Mouse (Mus musculus) heart, adult 2 months (tissue): ENCODE measurements around the gene Mrps18b. TPM values are rescaled to one million over a fixed set of nuclear protein-coding genes. Genes with fewer than 3 reads are reported as not detected.

ENCODE experiments used
- DNase-seq, 2 experiments: peaks; one replicate each; pipeline ENCODE4 v3.0.0; 2021
- H3K27ac ChIP-seq: fragments of 200-600 bp; 2 replicates; pipeline ENCODE4 v1.8.1; 2022
- H3K27me3 ChIP-seq: fragments of 200-500 bp; 2 replicates; pipeline ENCODE4 v1.6.1; 2012; ENCODE audit warnings: mild to moderate bottlenecking, low read length, inconsistent platforms, mixed read lengths; ENCODE audit not compliant: control insufficient read depth, insufficient read depth
- H3K36me3 ChIP-seq: fragments of 200-500 bp; 2 replicates; pipeline ENCODE4 v1.6.1; 2012; ENCODE audit warnings: low read length, inconsistent platforms; ENCODE audit not compliant: control insufficient read depth, insufficient read depth
- H3K4me1 ChIP-seq: fragments of 200-500 bp; 2 replicates; pipeline ENCODE4 v1.6.1; 2011; ENCODE audit warnings: low read length; ENCODE audit not compliant: control insufficient read depth, insufficient read depth
- H3K4me3 ChIP-seq: fragments of 200-600 bp; 2 replicates; pipeline ENCODE4 v1.8.1; 2022
- H3K79me2 ChIP-seq: fragments of 200-500 bp; replicated peaks from 2 replicates; pipeline ENCODE4 v1.6.1; 2012; ENCODE audit warnings: mild to moderate bottlenecking, inconsistent platforms, low read length, moderate library complexity, mixed read lengths; ENCODE audit not compliant: control insufficient read depth, insufficient read depth
- H3K9ac ChIP-seq: fragments of 200-500 bp; 2 replicates; pipeline ENCODE4 v1.6.1; 2012; ENCODE audit warnings: low read depth, mild to moderate bottlenecking, control low read depth, inconsistent platforms, low read length, mixed read lengths
- CTCF ChIP-seq: fragments of 200-600 bp; IDR thresholded peaks from 2 replicates; pipeline ENCODE4 v1.8.1; 2022; ENCODE audit warnings: antibody characterized with exemption, mild to moderate bottlenecking, moderate library complexity
- EP300 ChIP-seq: fragments of 200-500 bp; IDR thresholded peaks from 2 replicates; pipeline ENCODE4 v1.6.1; 2011; ENCODE audit warnings: low read depth, low read length, control low read depth; ENCODE audit not compliant: insufficient read depth
- POLR2A ChIP-seq: fragments of 200-500 bp; IDR thresholded peaks from 2 replicates; pipeline ENCODE4 v1.6.1; 2011; ENCODE audit warnings: mild to moderate bottlenecking, low read depth, low read length, control low read depth; ENCODE audit not compliant: insufficient read depth
- WGBS: fragments of 180-500 bp; shearing (Covaris S2); methylation state at CpG from one replicate; pipeline ENCODE4 v1.1.7; 2018; 5-methylcytosine and 5-hydroxymethylcytosine counted together
- intact Hi-C: fragments of 180-260 bp; cut with DNase I; formaldehyde crosslinking; loops from one replicate; pipeline ENCODE4 v1.15.1; 2025
- polyA plus RNA-seq: library from polyadenylated mRNA; depleted of rRNA; stranded (reverse); fragments of >200 nt; gene quantifications from 2 replicates; pipeline ENCODE4 v1.2.3, GENCODE M21; 2012
- total RNA-seq, 2 experiments: library from RNA; stranded (reverse); gene quantifications; 2 replicates each; pipeline ENCODE4 v1.2.3; 2021

The Mrps18b gene
- total and polyA plus RNA-seq, 3 experiments: 50.9 to 76.0 (median 56.2) TPM

DNA sequence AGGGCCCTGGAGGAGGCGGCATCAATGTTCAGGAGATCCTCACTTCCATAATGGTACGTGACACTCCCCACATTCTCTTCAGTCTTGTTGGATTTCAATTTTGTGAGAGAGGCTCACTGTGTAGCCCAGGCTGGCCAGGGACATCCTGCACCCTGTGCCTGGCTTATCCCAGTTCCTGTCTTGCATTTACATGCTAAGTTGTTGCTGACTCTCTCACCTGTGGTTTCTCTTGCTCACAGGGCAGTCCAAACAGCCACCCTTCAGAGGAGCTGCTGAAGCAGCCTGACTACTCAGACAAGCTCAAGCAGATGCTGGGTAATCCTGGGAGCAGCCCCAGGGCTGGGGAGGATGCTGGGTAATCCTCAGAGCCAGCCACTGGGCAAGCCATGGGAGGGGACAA is 13.3 kb upstream of the Mrps18b start:
- no peaks in the 10 kb centered on the region; the same call in 1 of the 2 replicates for H3K36me3 ChIP-seq
- WGBS: 96% methylated on average over 2 of the region's 2 CpGs
- H3K4me1 ChIP-seq: no peaks in the 10 kb centered on the region
- DNase-seq: no peak
- no peaks in the 10 kb centered on the region for H3K27me3 ChIP-seq
- H3K4me3 ChIP-seq: no peak overlapping the region
- TF ChIP-seq CTCF (no peak), POLR2A (no peak), EP300 (no peak)
- intact Hi-C loops: no loop called here
- no peak overlapping the region for H3K27ac ChIP-seq
- no peaks in the 10 kb centered on the region for H3K79me2 ChIP-seq
- H3K9ac ChIP-seq: no peak overlapping the region

DNA sequence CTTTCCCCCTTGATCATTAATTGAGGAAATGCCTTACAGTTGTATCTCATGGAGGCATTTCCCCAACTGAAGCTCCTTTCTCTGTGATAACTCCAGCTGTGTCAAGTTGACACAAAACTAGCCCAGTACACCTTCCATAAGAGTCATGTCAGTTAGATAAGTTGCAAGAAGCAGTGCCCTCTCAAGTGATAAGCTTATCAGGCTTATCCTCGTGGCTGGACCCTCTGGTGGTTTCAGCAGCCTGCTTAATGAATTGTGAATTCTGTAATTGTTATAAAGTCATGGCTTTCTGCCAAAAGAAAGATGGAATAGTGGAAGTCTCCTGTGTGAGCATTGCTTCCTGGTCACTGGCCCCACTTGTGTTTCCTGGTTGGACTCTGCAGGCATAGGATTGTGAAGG is 11.3 kb upstream of the Mrps18b start:
- Histone ChIP-seq H3K27me3 (no peaks in the 10 kb centered on the region), H3K79me2 (no peaks in the 10 kb centered on the region), H3K4me1 (no peaks in the 10 kb centered on the region; the same call in 1 of the 2 replicates), H3K9ac (no peak overlapping the region), H3K36me3 (no peaks in the 10 kb centered on the region; the same call in 1 of the 2 replicates), H3K4me3 (no peak overlapping the region), H3K27ac (no peak overlapping the region)
- DNase-seq: no peak
- WGBS: 2% methylated on average over 1 of the region's 1 CpGs
- no peak for TF ChIP-seq EP300
- no peak for TF ChIP-seq POLR2A
- TF ChIP-seq CTCF: no peak
- intact Hi-C loops: no loop called here

DNA sequence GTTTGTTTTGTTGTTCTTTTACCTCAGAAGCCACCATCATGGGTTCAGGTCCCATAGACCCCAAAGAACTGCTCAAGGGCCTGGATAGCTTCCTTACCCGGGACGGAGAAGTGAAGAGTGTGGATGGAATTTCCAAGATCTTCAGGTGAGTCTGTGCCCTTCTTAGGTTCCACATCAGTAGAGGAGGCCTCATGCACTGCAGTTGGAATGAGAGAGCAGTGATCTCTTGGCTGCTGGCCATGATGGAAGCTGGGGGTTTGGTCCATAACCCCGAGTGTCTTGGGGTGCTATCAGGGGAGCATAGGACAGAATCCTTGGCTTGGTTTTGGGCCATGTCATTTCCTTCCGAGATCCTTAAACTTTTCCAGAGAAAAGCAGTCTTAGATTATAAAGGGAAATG is 7.1 kb upstream of the Mrps18b start:
- DNase-seq: no peak
- Histone ChIP-seq H3K79me2 (no peaks in the 10 kb centered on the region), H3K9ac (no peak overlapping the region), H3K4me3 (no peak overlapping the region), H3K27ac (no peak overlapping the region), H3K27me3 (no peaks in the 10 kb centered on the region), H3K36me3 (peaks cover 11% of the 10 kb centered on the region), H3K4me1 (peaks cover 6% of the 10 kb centered on the region)
- no peak for TF ChIP-seq POLR2A
- TF ChIP-seq EP300: no peak
- TF ChIP-seq CTCF: no peak
- intact Hi-C loops: no loop called here
- WGBS: 80% methylated on average over 4 of the region's 4 CpGs

DNA sequence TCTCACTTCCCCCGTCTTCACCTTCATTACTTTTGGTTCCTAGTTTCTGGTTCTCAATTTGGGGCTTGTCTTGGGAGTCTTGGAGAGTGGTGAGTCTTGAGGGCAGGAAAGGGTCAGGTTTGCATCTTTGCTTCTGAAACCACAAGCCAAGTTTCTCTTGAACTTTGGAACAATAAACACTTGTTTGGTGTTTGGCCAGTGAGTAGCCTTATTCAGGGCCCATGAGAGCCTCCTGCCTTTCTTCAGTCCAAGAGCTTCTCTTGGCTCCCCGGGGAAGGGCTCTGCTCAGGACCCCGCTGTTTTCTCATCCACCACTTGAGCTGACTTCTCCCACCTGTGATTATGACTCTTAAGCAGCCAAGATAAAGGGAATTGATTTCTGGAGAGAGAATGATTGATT is 6.4 kb upstream of the Mrps18b start:
- DNase-seq: no peak
- no peak overlapping the region for H3K9ac ChIP-seq
- H3K4me3 ChIP-seq: no peak overlapping the region
- no peak overlapping the region for H3K27ac ChIP-seq
- no peaks in the 10 kb centered on the region for H3K27me3 ChIP-seq
- TF ChIP-seq EP300 (no peak), CTCF (no peak), POLR2A (no peak)
- intact Hi-C loops: no loop called here
- peaks cover 6% of the 10 kb centered on the region for H3K4me1 ChIP-seq
- H3K36me3 ChIP-seq: peaks cover 11% of the 10 kb centered on the region
- no peaks in the 10 kb centered on the region for H3K79me2 ChIP-seq
- WGBS: 69% methylated on average over 3 of the region's 3 CpGs

DNA sequence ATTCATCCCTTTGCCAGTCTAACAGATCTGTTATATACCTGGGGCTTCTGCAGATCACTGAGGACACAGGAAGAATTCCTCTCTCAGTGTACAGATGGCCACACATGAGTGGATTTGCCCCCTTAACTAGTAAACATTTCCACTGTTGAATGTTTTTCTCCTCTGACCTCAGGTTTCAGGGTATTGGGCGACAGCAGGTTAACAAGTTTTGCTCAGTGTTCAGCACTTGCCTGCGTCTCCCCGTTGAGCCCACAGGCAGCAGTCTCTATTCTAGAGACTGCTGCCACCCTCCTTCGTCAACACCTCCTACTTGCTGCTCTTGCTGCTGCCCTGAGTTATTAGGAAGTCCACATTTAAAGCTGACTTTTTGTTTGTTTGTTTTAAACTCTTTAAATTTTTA is 5.5 kb upstream of the Mrps18b start:
- Histone ChIP-seq H3K79me2 (no peaks in the 10 kb centered on the region), H3K4me3 (no peak overlapping the region), H3K27ac (no peak overlapping the region), H3K36me3 (peaks cover 11% of the 10 kb centered on the region), H3K27me3 (no peaks in the 10 kb centered on the region), H3K9ac (no peak overlapping the region), H3K4me1 (peaks cover 6% of the 10 kb centered on the region)
- 54% methylated on average over 4 of the region's 4 CpGs for WGBS
- TF ChIP-seq POLR2A (no peak), EP300 (no peak), CTCF (no peak)
- DNase-seq: no peak
- intact Hi-C loops: no loop called here

DNA sequence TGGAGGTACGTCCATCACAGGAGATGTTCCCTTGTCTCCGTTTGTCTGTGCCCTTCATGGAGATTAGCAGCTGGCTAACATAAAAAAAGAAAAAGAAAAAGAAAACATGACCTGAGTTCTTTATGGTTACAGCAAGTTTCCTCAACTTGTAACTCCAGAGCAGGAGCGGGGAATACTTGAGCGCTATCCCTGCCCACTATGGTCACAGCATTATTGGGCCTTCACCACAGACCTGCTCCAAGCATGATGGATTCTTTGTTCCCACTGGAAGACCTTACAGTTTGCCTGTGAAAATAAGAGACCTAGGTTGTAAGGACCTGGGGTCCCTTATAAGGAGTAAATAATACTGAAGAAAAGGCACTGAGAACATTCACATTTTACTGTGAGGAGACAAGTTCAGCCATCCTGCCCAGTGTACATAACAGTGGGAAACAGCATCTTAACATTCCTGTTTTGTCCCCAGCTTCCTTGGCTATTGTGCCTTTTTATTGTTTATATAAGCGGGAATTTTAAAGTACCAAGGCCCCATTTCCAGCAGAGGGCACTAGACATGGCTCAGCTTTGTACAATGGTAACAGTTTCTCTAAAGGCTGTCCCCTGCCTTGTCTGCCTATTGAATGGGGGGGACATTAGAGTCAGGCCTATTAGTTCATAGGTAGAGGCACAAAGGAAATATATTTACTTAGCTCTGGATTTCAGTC is 4.8 kb upstream of the Mrps18b start:
- H3K4me1 ChIP-seq: peaks cover 6% of the 10 kb centered on the region
- no peak overlapping the region for H3K4me3 ChIP-seq
- H3K9ac ChIP-seq: no peak overlapping the region
- DNase-seq: no peak
- no peaks in the 10 kb centered on the region for H3K79me2 ChIP-seq
- H3K36me3 ChIP-seq: peaks cover 11% of the 10 kb centered on the region
- peak overlapping the region; percentile 100 for H3K27ac ChIP-seq
- 68% methylated on average over 5 of the region's 5 CpGs for WGBS
- H3K27me3 ChIP-seq: no peaks in the 10 kb centered on the region
- intact Hi-C loops: no loop called here
- peak; percentile 74 for TF ChIP-seq CTCF
- TF ChIP-seq POLR2A: 0 out of 2 replicates have a peak, but pooled peaks have one; percentile 31
- no peak for TF ChIP-seq EP300
